ENCODE assay signal across 8 mouse cellular contexts in genomic region chr7:3290257-3291033, GRCm38 (mm10). TPM values are rescaled to one million over a fixed set of nuclear protein-coding genes. Genes with fewer than 3 reads are reported as not detected.
A peak's percentile ranks its signal among the peaks of the same experiment; 100 is the strongest.
DNase-seq lines count a peak whose midpoint lies in the region; ATAC-seq and TF ChIP-seq lines count a peak whose summit lies in the region.

No protein-coding gene starts in this region.

- H3K4me1 ChIP-seq in embryonic fibroblast, embryonic 13.5 days (ENCODE audit: control insufficient read depth, insufficient read depth, low read length), result peaks cover 12% of the 10 kb centered on the region; the same call in 1 of the 2 replicates
- peaks cover 45% of the 10 kb centered on the region for H3K4me1 ChIP-seq in heart, embryonic 13.5 days
- H3K4me1 ChIP-seq in kidney, postnatal 0 days (replicated peaks; ENCODE audit: insufficient read depth, low read length), result 0 out of 2 replicates have a peak, but pooled peaks cover 6% of the 10 kb centered on the region
- peaks cover 13% of the 10 kb centered on the region for H3K4me1 ChIP-seq in liver, embryonic 11.5 days (replicated peaks; ENCODE audit: control insufficient read depth, insufficient read depth, low read length)

- no peaks in the 10 kb centered on the region for H3K27me3 ChIP-seq in C2C12 (ENCODE audit: control insufficient read depth, insufficient read depth, insufficient read length)
- H3K27me3 ChIP-seq in heart, embryonic 13.5 days (replicated peaks), result no peaks in the 10 kb centered on the region
- H3K27me3 ChIP-seq in kidney, postnatal 0 days (ENCODE audit: insufficient read depth, low read length), result no peaks in the 10 kb centered on the region
- H3K27me3 ChIP-seq in liver, embryonic 11.5 days (replicated peaks; ENCODE audit: control insufficient read depth, insufficient read depth, low read length), result no peaks in the 10 kb centered on the region
- H3K27me3 ChIP-seq in myocyte (ENCODE audit: control insufficient read depth, insufficient read depth, insufficient read length), result no peaks in the 10 kb centered on the region

- peaks cover 37% of the 10 kb centered on the region for H3K79me3 ChIP-seq in C2C12 (ENCODE audit: low read depth)

- TF ChIP-seq POLR2A in embryonic fibroblast, embryonic 13.5 days (IDR thresholded peaks at IDR 0.05; ENCODE audit: low read depth, low read length), result peak; percentile 95
- TF ChIP-seq POLR2A in myocyte (IDR thresholded peaks at IDR 0.05; ENCODE audit: insufficient read length, low read depth), result peak; percentile 68

- H3ac ChIP-seq in C2C12 (ENCODE audit: control insufficient read depth, insufficient read length, low read depth) (peak overlapping the region; percentile 76), myocyte (ENCODE audit: control insufficient read depth, insufficient read length) (peak overlapping the region; percentile 11)

- TF ChIP-seq CTCF in C2C12 (IDR thresholded peaks at IDR 0.05; ENCODE audit: control insufficient read depth, insufficient read depth, insufficient read length), result no peak
- TF ChIP-seq CTCF in embryonic fibroblast, embryonic 13.5 days (IDR thresholded peaks at IDR 0.05; ENCODE audit: borderline replicate concordance, insufficient read depth, low read length), result no peak
- no peak for TF ChIP-seq CTCF in kidney, postnatal 0 days (IDR thresholded peaks at IDR 0.05; ENCODE audit: low read depth)

- peak; percentile 95 for DNase-seq in brain, adult 2 months (ENCODE audit: low read depth, low spot score)
- DNase-seq in kidney, postnatal 0 days (ENCODE audit: low spot score), result peak; percentile 98
- DNase-seq in liver, embryonic 11.5 days (ENCODE audit: low spot score), result peak; percentile 92
- DNase-seq in spleen, postnatal 4 days (ENCODE audit: low spot score in 2 of 2), result peak; percentile 90 to 91

- H3K9ac ChIP-seq in heart, embryonic 13.5 days, result peak overlapping the region; percentile 90
- H3K9ac ChIP-seq in kidney, postnatal 0 days (ENCODE audit: low read depth, low read length), result peak overlapping the region; percentile 71
- peak overlapping the region; percentile 46; the same call in 1 of the 2 replicates for H3K9ac ChIP-seq in liver, embryonic 11.5 days (ENCODE audit: low read depth, low read length)

- peak; percentile 82 for ATAC-seq in heart, embryonic 13.5 days (ENCODE audit: extremely low read depth, insufficient number of reproducible peaks, low FRiP score, low TSS enrichment)
- peak; percentile 89 for ATAC-seq in kidney, postnatal 0 days (replicated peaks; ENCODE audit: low FRiP score, low read depth)
- peak; percentile 89 for ATAC-seq in liver, embryonic 11.5 days (replicated peaks; ENCODE audit: low FRiP score)

- H3K27ac ChIP-seq in embryonic fibroblast, embryonic 13.5 days (ENCODE audit: insufficient read depth, low read length), result peak overlapping the region; percentile 93
- peak overlapping the region; percentile 97 for H3K27ac ChIP-seq in heart, embryonic 13.5 days (replicated peaks)
- H3K27ac ChIP-seq in kidney, postnatal 0 days, result peak overlapping the region; percentile 87
- peak overlapping the region; percentile 66; the same call in 1 of the 2 replicates for H3K27ac ChIP-seq in liver, embryonic 11.5 days (ENCODE audit: low read depth, low read length)

- H3K79me2 ChIP-seq in C2C12 (ENCODE audit: control insufficient read depth, insufficient read depth) (peaks cover 48% of the 10 kb centered on the region), myocyte (ENCODE audit: control insufficient read depth, insufficient read depth) (peaks cover 36% of the 10 kb centered on the region)

- WGBS in heart, embryonic 13.5 days, result 1% methylated on average over 18 of the region's 18 CpGs
- WGBS in kidney, postnatal 0 days, result 2% methylated on average over 18 of the region's 18 CpGs
- 1% methylated on average over 18 of the region's 18 CpGs for WGBS in liver, embryonic 11.5 days

- H3K4me3 ChIP-seq in C2C12 (ENCODE audit: insufficient read depth, poor library complexity, severe bottlenecking) (peak overlapping the region; percentile 51), myocyte (peak overlapping the region; percentile 61)
- H3K4me3 ChIP-seq in embryonic fibroblast, embryonic 13.5 days (ENCODE audit: insufficient read depth, low read length), result peak overlapping the region; percentile 86
- peak overlapping the region; percentile 67 for H3K4me3 ChIP-seq in heart, embryonic 13.5 days
- peak overlapping the region; percentile 56 for H3K4me3 ChIP-seq in kidney, postnatal 0 days (replicated peaks; ENCODE audit: low read depth, low read length)
- H3K4me3 ChIP-seq in liver, embryonic 11.5 days (ENCODE audit: low read depth, low read length), result peak overlapping the region; percentile 50

- no peaks in the 10 kb centered on the region for H3K9me3 ChIP-seq in heart, embryonic 13.5 days
- H3K9me3 ChIP-seq in kidney, postnatal 0 days (replicated peaks; ENCODE audit: low read length), result no peaks in the 10 kb centered on the region
- no peaks in the 10 kb centered on the region for H3K9me3 ChIP-seq in liver, embryonic 11.5 days (ENCODE audit: control insufficient read depth, low read length)

- H3K4me2 ChIP-seq in heart, embryonic 13.5 days, result peak overlapping the region; percentile 81
- H3K4me2 ChIP-seq in kidney, postnatal 0 days (ENCODE audit: low read length), result peak overlapping the region; percentile 75
- H3K4me2 ChIP-seq in liver, embryonic 11.5 days, result peak overlapping the region; percentile 66
- H3K4me2 ChIP-seq in myocyte (ENCODE audit: low read depth), result peak overlapping the region; percentile 100

- peaks cover 20% of the 10 kb centered on the region for H3K36me3 ChIP-seq in C2C12 (ENCODE audit: control insufficient read depth, insufficient read depth)
- peaks cover 21% of the 10 kb centered on the region for H3K36me3 ChIP-seq in heart, embryonic 13.5 days
- no peaks in the 10 kb centered on the region for H3K36me3 ChIP-seq in kidney, postnatal 0 days (ENCODE audit: insufficient read depth, low read length)
- no peaks in the 10 kb centered on the region for H3K36me3 ChIP-seq in liver, embryonic 11.5 days (ENCODE audit: control insufficient read depth, insufficient read depth, low read length)
- peaks cover 21% of the 10 kb centered on the region for H3K36me3 ChIP-seq in myocyte (ENCODE audit: control insufficient read depth, insufficient read depth)

TF ChIP-seq in C2C12, 6 proteins besides CTCF, POLR2A, EP300 and RAD21:
- TF ChIP-seq USF1 (IDR thresholded peaks at IDR 0.05; ENCODE audit: low read depth), result no peak
- no peak for TF ChIP-seq CEBPB (IDR thresholded peaks at IDR 0.05; ENCODE audit: low read depth)
- TF ChIP-seq MYOD1 (IDR thresholded peaks at IDR 0.05; ENCODE audit: control insufficient read depth, insufficient read length, low read depth), result peak; percentile 51
- TF ChIP-seq FOSL1 (IDR thresholded peaks at IDR 0.05; ENCODE audit: insufficient read depth, low read length, poor library complexity, severe bottlenecking), result no peak
- no peak for TF ChIP-seq MYOG (IDR thresholded peaks at IDR 0.05; ENCODE audit: control insufficient read depth, extremely low read depth, insufficient read length)

TF ChIP-seq in myocyte, 11 proteins besides CTCF, POLR2A, EP300 and RAD21 (continues in another document):
- peak; percentile 36 for TF ChIP-seq POLR2AphosphoS2 (IDR thresholded peaks at IDR 0.05; ENCODE audit: insufficient read length, low read depth)
- TF ChIP-seq MAX (IDR thresholded peaks at IDR 0.05; ENCODE audit: low read depth), result no peak
- TF ChIP-seq SRF (IDR thresholded peaks at IDR 0.05; ENCODE audit: control insufficient read depth, insufficient read length, low read depth), result no peak
- peak; percentile 57 for TF ChIP-seq TCF12 (IDR thresholded peaks at IDR 0.05; ENCODE audit: insufficient read depth, poor library complexity, severe bottlenecking)
- peak; percentile 54 to 85 (median 83) for TF ChIP-seq MYOD1 (IDR thresholded peaks at IDR 0.05; ENCODE audit: control insufficient read depth in 1 of 3, insufficient read length in 2 of 3, low read depth in 2 of 3)
- no peak for TF ChIP-seq USF1 (IDR thresholded peaks at IDR 0.05; ENCODE audit: low read depth)
- TF ChIP-seq CEBPB (IDR thresholded peaks at IDR 0.05; ENCODE audit: insufficient read depth, poor library complexity, severe bottlenecking), result no peak

RNA-seq across cellular contexts. Expression of gene Prkcg, which starts 1.5 kb away (rescaled TPM):
- 0.40 TPM for polyA plus RNA-seq in C2C12 (2012; fragmentation: generic; extraction: Trizol)
- 0.60 and 0.89 TPM in 2 replicates for polyA plus RNA-seq in embryonic fibroblast, embryonic 13.5 days (2011; ENCODE audit: insufficient read length, low read depth, missing spikeins)
- polyA plus RNA-seq in heart, embryonic 13.5 days (2015; fragmentation: Nextera tagmentation; extraction: Ambion mirVana), result 0.04 and 0.13 TPM in 2 replicates
- 0.05 TPM in 2 replicates for polyA plus RNA-seq in kidney, postnatal 0 days (2015; fragmentation: Nextera tagmentation; extraction: Ambion mirVana)
- polyA plus RNA-seq in liver, embryonic 11.5 days (2014; fragmentation: Nextera tagmentation; extraction: Ambion mirVana), result not detected in 2 replicates
- polyA plus RNA-seq in myocyte (2012; fragmentation: generic; extraction: Trizol), result 0.50 TPM

RNA-seq across cellular contexts. Expression of gene Myadm, which starts 1.6 kb away (rescaled TPM):
- 157 TPM for polyA plus RNA-seq in C2C12 (2012; fragmentation: generic; extraction: Trizol)
- 469 and 684 TPM in 2 replicates for polyA plus RNA-seq in embryonic fibroblast, embryonic 13.5 days (2011; ENCODE audit: insufficient read length, low read depth, missing spikeins)
- 159 and 162 TPM in 2 replicates for polyA plus RNA-seq in heart, embryonic 13.5 days (2015; fragmentation: Nextera tagmentation; extraction: Ambion mirVana)
- 73.0 and 79.8 TPM in 2 replicates for polyA plus RNA-seq in kidney, postnatal 0 days (2015; fragmentation: Nextera tagmentation; extraction: Ambion mirVana)
- polyA plus RNA-seq in liver, embryonic 11.5 days (2014; fragmentation: Nextera tagmentation; extraction: Ambion mirVana), result 31.3 and 32.7 TPM in 2 replicates
- polyA plus RNA-seq in myocyte (2012; fragmentation: generic; extraction: Trizol), result 209 TPM

RNA-seq across cellular contexts. Expression of gene Nlrp12, which starts 40.9 kb away (rescaled TPM):
- polyA plus RNA-seq in C2C12 (2012; fragmentation: generic; extraction: Trizol) (0.01 TPM), myocyte (2012; fragmentation: generic; extraction: Trizol) (not detected)
- not detected in 2 replicates for polyA plus RNA-seq in embryonic fibroblast, embryonic 13.5 days (2011; ENCODE audit: insufficient read length, low read depth, missing spikeins)
- not detected in 2 replicates for polyA plus RNA-seq in heart, embryonic 13.5 days (2015; fragmentation: Nextera tagmentation; extraction: Ambion mirVana)
- 0.05 TPM in 1 of 2 replicates, not detected in the other for polyA plus RNA-seq in kidney, postnatal 0 days (2015; fragmentation: Nextera tagmentation; extraction: Ambion mirVana)
- 0.06 and 0.07 TPM in 2 replicates for polyA plus RNA-seq in liver, embryonic 11.5 days (2014; fragmentation: Nextera tagmentation; extraction: Ambion mirVana)

RNA-seq across cellular contexts. Expression of gene Cacng7, which starts 42.3 kb away (rescaled TPM):
- polyA plus RNA-seq in C2C12 (2012; fragmentation: generic; extraction: Trizol), result 1.1 TPM
- 62.4 and 63.7 TPM in 2 replicates for polyA plus RNA-seq in embryonic fibroblast, embryonic 13.5 days (2011; ENCODE audit: insufficient read length, low read depth, missing spikeins)
- 0.19 and 0.51 TPM in 2 replicates for polyA plus RNA-seq in heart, embryonic 13.5 days (2015; fragmentation: Nextera tagmentation; extraction: Ambion mirVana)
- polyA plus RNA-seq in kidney, postnatal 0 days (2015; fragmentation: Nextera tagmentation; extraction: Ambion mirVana), result 0.64 and 0.83 TPM in 2 replicates
- 0.29 and 0.42 TPM in 2 replicates for polyA plus RNA-seq in liver, embryonic 11.5 days (2014; fragmentation: Nextera tagmentation; extraction: Ambion mirVana)
- 0.72 TPM for polyA plus RNA-seq in myocyte (2012; fragmentation: generic; extraction: Trizol)

Comparison
In these comparisons a context has a peak if more than half of its experiments do, and no peak if none do; other contexts are left out.
1. Peak in every context shown above with its lines: DNase-seq, ATAC-seq, H3K4me3 ChIP-seq and H3K27ac ChIP-seq.